Mouse (Mus musculus) thymus, adult 2 months (tissue): ENCODE measurements around the gene Thrb.

ENCODE experiments used
- CTCF ChIP-seq: fragments of 200-500 bp; IDR thresholded peaks from 2 replicates; pipeline ENCODE4 v1.5.1; 2012; ENCODE audit warnings: mild to moderate bottlenecking, control low read depth, low read length, moderate library complexity, borderline replicate concordance; ENCODE audit not compliant: control insufficient read depth, poor library complexity, insufficient read depth; ENCODE audit errors: extremely low read depth
- POLR2A ChIP-seq: fragments of 200-500 bp; IDR thresholded peaks from 2 replicates; pipeline ENCODE4 v1.6.1; 2012; ENCODE audit warnings: mild to moderate bottlenecking, low read length, control low read depth, moderate library complexity; ENCODE audit not compliant: control insufficient read depth, poor library complexity, insufficient read depth; ENCODE audit errors: extremely low read depth

- TF ChIP-seq CTCF = no peak
- no peak for TF ChIP-seq POLR2A
These were observed 356.5 kb downstream of the Thrb start for GRCm38 (mm10) chr14:18016604-18017003.
